Mouse (Mus musculus) duodenum, adult 2 months (tissue): ENCODE results near the gene Nprl3. TPM values are rescaled to one million over a fixed set of nuclear protein-coding genes. Genes with fewer than 3 reads are reported as not detected.

Source experiments
- polyA plus RNA-seq: library from polyadenylated mRNA; depleted of rRNA; stranded (reverse); fragments of >200 nt; gene quantifications from 2 replicates; pipeline ENCODE4 v1.2.3, GENCODE M21; 2012; ENCODE audit warnings: low replicate concordance; rRNA removed

Nprl3 gene
- polyA plus RNA-seq, result 40.1 and 54.2 TPM in 2 replicates

GRCm38 (mm10) chr11:32267188-32267884 lies at the start of gene Nprl3:
Gene Nprl3, minus strand, starts transcription at chr11:32267707.

GRCm38 (mm10) chr11:32299865-32300264 lies 32.4 kb upstream of the Nprl3 start, which contains the start of gene Hbq1a:
Gene Hbq1a, plus strand, starts transcription at chr11:32300069.

GRCm38 (mm10) chr11:32296203-32296602 lies 28.7 kb upstream of the Nprl3 start, which contains the start of gene Hba-a2:
Gene Hba-a2, plus strand, starts transcription at chr11:32296489.

GRCm38 (mm10) chr11:32286695-32287492 lies 19.4 kb upstream of the Nprl3 start, which contains the start of gene Hbq1b:
Gene Hbq1b, plus strand, starts transcription at chr11:32286965.

GRCm38 (mm10) chr11:32283091-32283777 lies 15.7 kb upstream of the Nprl3 start, which contains the start of gene Hba-a1:
Gene Hba-a1, plus strand, starts transcription at chr11:32283511.

GRCm38 (mm10) chr11:32276347-32276746 lies 8.8 kb upstream of the Nprl3 start, which contains the start of gene Hba-x:
Gene Hba-x, plus strand, starts transcription at chr11:32276400.

GRCm38 (mm10) chr11:32226124-32226871 lies 41.2 kb downstream of the Nprl3 start, which contains the start of gene Mpg:
Gene Mpg, plus strand, starts transcription at chr11:32226505.

GRCm38 (mm10) chr11:32221951-32222409 lies 45.5 kb downstream of the Nprl3 start, which contains the start of gene Rhbdf1:
Gene Rhbdf1, minus strand, starts transcription at chr11:32222300.

GRCm38 (mm10) chr11:32205058-32205873 lies 62.2 kb downstream of the Nprl3 start, which contains the start of gene Snrnp25:
Gene Snrnp25, plus strand, starts transcription at chr11:32205415.

GRCm38 (mm10) chr11:32200075-32200601 lies 67.4 kb downstream of the Nprl3 start, which contains the start of gene Il9r:
Gene Il9r, minus strand, starts transcription at chr11:32200279.

Other genes starting within 250 kb of the Nprl3 start
- 0.57 and 0.71 TPM in 2 replicates for gene Il9r, start 67.4 kb downstream of the Nprl3 start, polyA plus RNA-seq
- gene Snrnp25, start 62.3 kb downstream of the Nprl3 start, polyA plus RNA-seq, result 12.3 and 15.8 TPM in 2 replicates
- gene Rhbdf1, start 45.4 kb downstream of the Nprl3 start, polyA plus RNA-seq, result 50.3 and 79.0 TPM in 2 replicates
- 7.1 and 7.6 TPM in 2 replicates for gene Mpg, start 41.2 kb downstream of the Nprl3 start, polyA plus RNA-seq
- not detected in 2 replicates for gene Hba-x, start 8.7 kb upstream of the Nprl3 start, polyA plus RNA-seq
- 672 and 2,221 TPM in 2 replicates for gene Hba-a1, start 15.8 kb upstream of the Nprl3 start, polyA plus RNA-seq
- not detected in 2 replicates for gene Hbq1b, start 19.3 kb upstream of the Nprl3 start, polyA plus RNA-seq
- 448 and 2,655 TPM in 2 replicates for gene Hba-a2, start 28.8 kb upstream of the Nprl3 start, polyA plus RNA-seq
- 0.28 TPM in 1 of 2 replicates, not detected in the other for gene Hbq1a, start 32.4 kb upstream of the Nprl3 start, polyA plus RNA-seq
- gene Sh3pxd2b, start 80.1 kb upstream of the Nprl3 start, polyA plus RNA-seq, result 1.2 and 2.0 TPM in 2 replicates
- gene Ubtd2, start 187.7 kb upstream of the Nprl3 start, polyA plus RNA-seq, result 0.84 and 0.90 TPM in 2 replicates